Mouse (Mus musculus) heart, postnatal 10 days (tissue): ENCODE measurements around the gene Lmbr1. TPM values are rescaled to one million over a fixed set of nuclear protein-coding genes. Genes with fewer than 3 reads are reported as not detected.

Source experiments
- microRNA-seq, 2 experiments: library from miRNA; unstranded; fragments of <30 nt; microRNA quantifications; one replicate each; pipeline ENCODE4 v1.2.0; 2022
- total RNA-seq, 2 experiments: library from RNA; stranded (reverse); gene quantifications; 2 replicates each; pipeline ENCODE4 v1.2.3; 2021

Lmbr1 gene
- total RNA-seq, 2 experiments from 2014 or later: 18.2 to 19.5 TPM

Small RNA genes within 50 kb of the gene (microRNA-seq; reads per million reads assigned to microRNA genes)
- gene Gm23801: 0 reads per million in 2 experiments

Other genes with a start within 250 kb of the Lmbr1 start
- gene Rnf32, start 182.4 kb downstream of the Lmbr1 start, total RNA-seq: 1 to 10 TPM in 1 of 2 experiments, under 1 TPM in 1; 0.77 to 1.1 TPM
- 10 to 100 TPM; 14.2 to 15.4 TPM for gene Nom1, start 56.3 kb upstream of the Lmbr1 start, total RNA-seq
- not detected for gene Mnx1, start 100.1 kb upstream of the Lmbr1 start, total RNA-seq
- 10 to 100 TPM; 45.9 to 47.6 TPM for gene Ube3c, start 190.9 kb upstream of the Lmbr1 start, total RNA-seq